Mouse (Mus musculus) lung, postnatal 0 days (tissue): Measurements from ENCODE around the gene Ccdc146.

Experiments
- CTCF ChIP-seq: IDR thresholded peaks from 2 replicates; pipeline ENCODE4 v1.5.1; 2016; ENCODE audit warnings: antibody characterized with exemption, mild to moderate bottlenecking
- EP300 ChIP-seq: IDR thresholded peaks from 2 replicates; pipeline ENCODE4 v1.6.1; 2016; ENCODE audit warnings: antibody characterized with exemption, mild to moderate bottlenecking, control low read depth

DNA sequence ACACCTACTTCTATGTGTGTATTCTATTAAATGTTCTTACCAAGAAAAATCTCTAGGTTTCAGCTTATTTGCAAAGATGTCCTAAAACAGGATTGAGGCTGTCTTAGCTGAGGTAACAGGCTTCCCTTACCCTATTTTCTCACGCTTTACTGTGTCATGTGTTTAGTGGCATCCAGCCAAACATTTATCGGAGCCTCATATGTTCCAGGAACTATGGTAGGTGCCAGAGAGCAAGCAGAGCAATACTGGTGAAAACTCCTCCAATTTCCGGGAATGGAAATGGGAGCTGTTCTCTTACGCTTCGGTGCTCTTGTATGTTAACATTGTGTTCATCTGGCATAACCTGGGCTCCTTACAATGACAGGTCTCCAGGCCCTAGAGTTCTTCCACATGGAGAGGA is 92.8 kb downstream of the Ccdc146 start:
- TF ChIP-seq CTCF = no peak
- no peak for TF ChIP-seq EP300
